Mouse (Mus musculus) left cerebral cortex, adult 2 months (tissue): ENCODE measurements at regions not wholly inside any gene's neighbourhood (a gene's known extent, or its start where the extent isn't known, plus 50 kb on each side); places are given as distances from the start of the nearest gene placed in this dataset.
A peak's percentile ranks its signal among the peaks of the same experiment; 100 is the strongest.
"Not testable (repeated sequence)": the region's sequence is repeated elsewhere in the genome, so short reads cannot be mapped to it uniquely, and the experiment has no call there.

Experiments
- DNase-seq, 2 experiments: peaks; one replicate each; pipeline ENCODE4 v3.0.0; 2021 to 2022; ENCODE audit warnings: low spot score in 2 of 2, mixed read lengths in 1 of 2; ENCODE audit errors: extremely low spot score in 1 of 2
- H3K27ac ChIP-seq: fragments of 200-600 bp; 2 replicates; pipeline ENCODE4 v1.8.1; 2022
- H3K4me3 ChIP-seq: fragments of 200-600 bp; 2 replicates; pipeline ENCODE4 v1.8.1; 2022
- CTCF ChIP-seq: fragments of 200-600 bp; IDR thresholded peaks from 2 replicates; pipeline ENCODE4 v1.8.1; 2022; ENCODE audit warnings: antibody characterized with exemption, mild to moderate bottlenecking, moderate library complexity
- intact Hi-C: fragments of 180-260 bp; cut with DNase I; formaldehyde crosslinking; loops from one replicate; pipeline ENCODE4 v1.15.1; 2025

- Histone ChIP-seq H3K27ac (no peak overlapping the region), H3K4me3 (no peak overlapping the region)
- TF ChIP-seq CTCF: no peak
- intact Hi-C loops: no loop called here
- no peak for DNase-seq
Measured at GRCm38 (mm10) chr12:79984025-79984790, 128.6 kb downstream of the Zfp36l1 start.

- no peak for TF ChIP-seq CTCF
- H3K4me3 ChIP-seq: no peak overlapping the region
- intact Hi-C loops: no loop called here
- DNase-seq: no peak
- H3K27ac ChIP-seq: no peak overlapping the region
Measured at GRCm38 (mm10) chr12:79983232-79983631, 129.6 kb downstream of the Zfp36l1 start.

- H3K27ac ChIP-seq, intact Hi-C loops, DNase-seq, H3K4me3 ChIP-seq: not testable (repeated sequence)
Measured at GRCm38 (mm10) chr12:79982497-79982896, 130.3 kb downstream of the Zfp36l1 start.

GRCm38 (mm10) chr12:79980711-79981110 lies 132.1 kb downstream of the Zfp36l1 start:
- TF ChIP-seq CTCF: no peak
- intact Hi-C loops: no loop called here
- DNase-seq: no peak
- no peak overlapping the region for H3K27ac ChIP-seq
- H3K4me3 ChIP-seq: no peak overlapping the region

GRCm38 (mm10) chr12:79977136-79977535 lies 135.7 kb downstream of the Zfp36l1 start:
- intact Hi-C loops: no loop called here
- no peak for DNase-seq
- Histone ChIP-seq H3K4me3 (no peak overlapping the region), H3K27ac (no peak overlapping the region)
- no peak for TF ChIP-seq CTCF

- no peak overlapping the region for H3K4me3 ChIP-seq
- no peak for TF ChIP-seq CTCF
- DNase-seq: no peak
- intact Hi-C loops: no loop called here
- H3K27ac ChIP-seq: no peak overlapping the region
Measured at GRCm38 (mm10) chr12:79975466-79976239, 137.2 kb downstream of the Zfp36l1 start.

- no peak for DNase-seq
- TF ChIP-seq CTCF: no peak
- intact Hi-C loops: no loop called here
- no peak overlapping the region for H3K4me3 ChIP-seq
- no peak overlapping the region for H3K27ac ChIP-seq
Measured at GRCm38 (mm10) chr12:79975050-79975449, 137.8 kb downstream of the Zfp36l1 start.

GRCm38 (mm10) chr12:79974530-79974929 lies 138.3 kb downstream of the Zfp36l1 start:
- no peak for DNase-seq
- no peak overlapping the region for H3K27ac ChIP-seq
- H3K4me3 ChIP-seq: no peak overlapping the region
- intact Hi-C loops: no loop called here
- TF ChIP-seq CTCF: no peak

- DNase-seq: no peak
- no peak overlapping the region for H3K4me3 ChIP-seq
- no peak for TF ChIP-seq CTCF
- H3K27ac ChIP-seq: no peak overlapping the region
- intact Hi-C loops: no loop called here
Measured at GRCm38 (mm10) chr12:79973566-79974230, 139.1 kb downstream of the Zfp36l1 start.

GRCm38 (mm10) chr12:79970981-79971390 lies 141.8 kb downstream of the Zfp36l1 start:
- DNase-seq: no peak
- intact Hi-C loops: loop anchor here (1.0 kb wide), 1 partner anchor 91 kb away; no protein-coding TSS in a partner anchor
- TF ChIP-seq CTCF: no peak
- peak overlapping the region; percentile 83 for H3K27ac ChIP-seq
- H3K4me3 ChIP-seq: no peak overlapping the region

GRCm38 (mm10) chr12:79970227-79970901 lies 142.4 kb downstream of the Zfp36l1 start:
- no peak for TF ChIP-seq CTCF

More at GRCm38 (mm10) chr12:79970227-79970901, 142.4 kb downstream of the Zfp36l1 start:
- Histone ChIP-seq H3K27ac (peak overlapping the region; percentile 83), H3K4me3 (no peak overlapping the region)
- intact Hi-C loops: loop anchor here (1.0 kb wide), 1 partner anchor 92 kb away; no protein-coding TSS in a partner anchor
- DNase-seq: peak in 1 of 2 experiments; percentile 40
